Mouse (Mus musculus): ENCODE results near the gene Tbc1d19. TPM values are rescaled to one million over a fixed set of nuclear protein-coding genes. Genes with fewer than 3 reads are reported as not detected.

Tbc1d19 gene
- polyA plus RNA-seq, 1 experiment from 2014 or later: 40.5 TPM

GRCm38 (mm10) chr5:53834489-53834888 is 25.1 kb downstream of the Tbc1d19 start:
- H3K4me3 ChIP-seq (ENCODE audit: low read depth, low read length): no peak overlapping the region
- H3K4me2 ChIP-seq (ENCODE audit: low read depth, severe bottlenecking): no peak overlapping the region
- H3K9me3 ChIP-seq (ENCODE audit: control insufficient read depth, low read length): no peaks in the 10 kb centered on the region
- no peak for DNase-seq (ENCODE audit: low spot score)
- H3K9ac ChIP-seq (ENCODE audit: low read length): no peak overlapping the region
- no peaks in the 10 kb centered on the region for H3K36me3 ChIP-seq (ENCODE audit: control insufficient read depth, insufficient read depth, low read length)
- H3K27me3 ChIP-seq (ENCODE audit: control insufficient read depth, insufficient read depth, low read length): no peaks in the 10 kb centered on the region
- no peak for ATAC-seq (ENCODE audit: insufficient number of reproducible peaks, low FRiP score, low TSS enrichment, low read depth)
- WGBS: 92% methylated on average over 4 of the region's 4 CpGs
- H3K27ac ChIP-seq (replicated peaks; ENCODE audit: low read depth, low read length): no peak overlapping the region
- no peaks in the 10 kb centered on the region for H3K4me1 ChIP-seq (ENCODE audit: control insufficient read depth, insufficient read depth, low read length)

GRCm38 (mm10) chr5:53841256-53841655 is 31.9 kb downstream of the Tbc1d19 start:
- Histone ChIP-seq H3K4me2 (ENCODE audit: low read depth, severe bottlenecking) (no peak overlapping the region), H3K9ac (ENCODE audit: low read length) (no peak overlapping the region), H3K27me3 (ENCODE audit: control insufficient read depth, insufficient read depth, low read length) (no peaks in the 10 kb centered on the region), H3K9me3 (ENCODE audit: control insufficient read depth, low read length) (no peaks in the 10 kb centered on the region), H3K4me3 (ENCODE audit: low read depth, low read length) (no peak overlapping the region), H3K27ac (replicated peaks; ENCODE audit: low read depth, low read length) (no peak overlapping the region), H3K36me3 (ENCODE audit: control insufficient read depth, insufficient read depth, low read length) (no peaks in the 10 kb centered on the region), H3K4me1 (ENCODE audit: control insufficient read depth, insufficient read depth, low read length) (no peaks in the 10 kb centered on the region)
- ATAC-seq (ENCODE audit: insufficient number of reproducible peaks, low FRiP score, low TSS enrichment, low read depth) (no peak), DNase-seq (ENCODE audit: low spot score) (no peak)
- 79% methylated on average over 5 of the region's 5 CpGs for WGBS

- Histone ChIP-seq H3K27ac (replicated peaks; ENCODE audit: low read depth, low read length) (no peak overlapping the region), H3K4me2 (ENCODE audit: low read depth, severe bottlenecking) (no peak overlapping the region), H3K4me1 (ENCODE audit: control insufficient read depth, insufficient read depth, low read length) (no peaks in the 10 kb centered on the region), H3K4me3 (ENCODE audit: low read depth, low read length) (no peak overlapping the region), H3K27me3 (ENCODE audit: control insufficient read depth, insufficient read depth, low read length) (no peaks in the 10 kb centered on the region), H3K9me3 (ENCODE audit: control insufficient read depth, low read length) (no peaks in the 10 kb centered on the region), H3K9ac (ENCODE audit: low read length) (no peak overlapping the region), H3K36me3 (ENCODE audit: control insufficient read depth, insufficient read depth, low read length) (no peaks in the 10 kb centered on the region)
- DNase-seq (ENCODE audit: low spot score): no peak
- WGBS: 35% methylated on average over 2 of the region's 2 CpGs
- no peak for ATAC-seq (ENCODE audit: insufficient number of reproducible peaks, low FRiP score, low TSS enrichment, low read depth)
Measured at GRCm38 (mm10) chr5:53848294-53848942, 39.0 kb downstream of the Tbc1d19 start.

GRCm38 (mm10) chr5:53852574-53852973 is 43.2 kb downstream of the Tbc1d19 start:
- H3K4me1 ChIP-seq (ENCODE audit: control insufficient read depth, insufficient read depth, low read length): no peaks in the 10 kb centered on the region
- no peak overlapping the region for H3K27ac ChIP-seq (replicated peaks; ENCODE audit: low read depth, low read length)
- H3K9ac ChIP-seq (ENCODE audit: low read length): no peak overlapping the region
- no peak overlapping the region for H3K4me3 ChIP-seq (ENCODE audit: low read depth, low read length)
- no peaks in the 10 kb centered on the region for H3K36me3 ChIP-seq (ENCODE audit: control insufficient read depth, insufficient read depth, low read length)
- H3K4me2 ChIP-seq (ENCODE audit: low read depth, severe bottlenecking): no peak overlapping the region
- ATAC-seq (ENCODE audit: insufficient number of reproducible peaks, low FRiP score, low TSS enrichment, low read depth): no peak
- WGBS: 84% methylated on average over 5 of the region's 5 CpGs
- DNase-seq (ENCODE audit: low spot score): no peak
- H3K27me3 ChIP-seq (ENCODE audit: control insufficient read depth, insufficient read depth, low read length): no peaks in the 10 kb centered on the region
- H3K9me3 ChIP-seq (ENCODE audit: control insufficient read depth, low read length): no peaks in the 10 kb centered on the region

- DNase-seq (ENCODE audit: low spot score) (no peak), ATAC-seq (ENCODE audit: insufficient number of reproducible peaks, low FRiP score, low TSS enrichment, low read depth) (no peak)
- H3K27ac ChIP-seq (replicated peaks; ENCODE audit: low read depth, low read length): no peak overlapping the region
- no peaks in the 10 kb centered on the region for H3K4me1 ChIP-seq (ENCODE audit: control insufficient read depth, insufficient read depth, low read length)
- no peaks in the 10 kb centered on the region for H3K9me3 ChIP-seq (ENCODE audit: control insufficient read depth, low read length)
- H3K36me3 ChIP-seq (ENCODE audit: control insufficient read depth, insufficient read depth, low read length): no peaks in the 10 kb centered on the region
- H3K4me2 ChIP-seq (ENCODE audit: low read depth, severe bottlenecking): no peak overlapping the region
- no peak overlapping the region for H3K4me3 ChIP-seq (ENCODE audit: low read depth, low read length)
- H3K9ac ChIP-seq (ENCODE audit: low read length): no peak overlapping the region
- 84% methylated on average over 6 of the region's 6 CpGs for WGBS
- no peaks in the 10 kb centered on the region for H3K27me3 ChIP-seq (ENCODE audit: control insufficient read depth, insufficient read depth, low read length)
Measured at GRCm38 (mm10) chr5:53854561-53854960, 45.2 kb downstream of the Tbc1d19 start.

- Histone ChIP-seq H3K4me2 (ENCODE audit: low read depth, severe bottlenecking) (no peak overlapping the region), H3K9me3 (ENCODE audit: control insufficient read depth, low read length) (no peaks in the 10 kb centered on the region), H3K9ac (ENCODE audit: low read length) (no peak overlapping the region), H3K4me1 (ENCODE audit: control insufficient read depth, insufficient read depth, low read length) (no peaks in the 10 kb centered on the region), H3K27ac (replicated peaks; ENCODE audit: low read depth, low read length) (no peak overlapping the region), H3K36me3 (ENCODE audit: control insufficient read depth, insufficient read depth, low read length) (no peaks in the 10 kb centered on the region), H3K27me3 (ENCODE audit: control insufficient read depth, insufficient read depth, low read length) (no peaks in the 10 kb centered on the region), H3K4me3 (ENCODE audit: low read depth, low read length) (no peak overlapping the region)
- ATAC-seq (ENCODE audit: insufficient number of reproducible peaks, low FRiP score, low TSS enrichment, low read depth): no peak
- no peak for DNase-seq (ENCODE audit: low spot score)
- WGBS: 91% methylated on average over 6 of the region's 6 CpGs
Measured at GRCm38 (mm10) chr5:53856011-53856410, 46.6 kb downstream of the Tbc1d19 start.

GRCm38 (mm10) chr5:53865146-53865545 is 55.7 kb downstream of the Tbc1d19 start:
- WGBS: 87% methylated on average over 5 of the region's 5 CpGs
- ATAC-seq (ENCODE audit: insufficient number of reproducible peaks, low FRiP score, low TSS enrichment, low read depth): no peak
- no peak overlapping the region for H3K4me3 ChIP-seq (ENCODE audit: low read depth, low read length)

GRCm38 (mm10) chr5:53865991-53866390 is 56.6 kb downstream of the Tbc1d19 start:
- 85% methylated on average over 6 of the region's 6 CpGs for WGBS
- no peaks in the 10 kb centered on the region for H3K27me3 ChIP-seq (ENCODE audit: control insufficient read depth, insufficient read depth, low read length)
- no peaks in the 10 kb centered on the region for H3K9me3 ChIP-seq (ENCODE audit: control insufficient read depth, low read length)
- H3K9ac ChIP-seq (ENCODE audit: low read length): no peak overlapping the region
- no peak overlapping the region for H3K4me3 ChIP-seq (ENCODE audit: low read depth, low read length)
- H3K36me3 ChIP-seq (ENCODE audit: control insufficient read depth, insufficient read depth, low read length): no peaks in the 10 kb centered on the region
- ATAC-seq (ENCODE audit: insufficient number of reproducible peaks, low FRiP score, low TSS enrichment, low read depth): no peak
- no peak overlapping the region for H3K27ac ChIP-seq (replicated peaks; ENCODE audit: low read depth, low read length)
- DNase-seq (ENCODE audit: low spot score): no peak
- no peak overlapping the region for H3K4me2 ChIP-seq (ENCODE audit: low read depth, severe bottlenecking)
- H3K4me1 ChIP-seq (ENCODE audit: control insufficient read depth, insufficient read depth, low read length): no peaks in the 10 kb centered on the region

More at GRCm38 (mm10) chr5:53865146-53865545, 55.7 kb downstream of the Tbc1d19 start:
- Histone ChIP-seq H3K27ac (replicated peaks; ENCODE audit: low read depth, low read length) (no peak overlapping the region), H3K9me3 (ENCODE audit: control insufficient read depth, low read length) (no peaks in the 10 kb centered on the region), H3K27me3 (ENCODE audit: control insufficient read depth, insufficient read depth, low read length) (no peaks in the 10 kb centered on the region), H3K4me1 (ENCODE audit: control insufficient read depth, insufficient read depth, low read length) (no peaks in the 10 kb centered on the region), H3K36me3 (ENCODE audit: control insufficient read depth, insufficient read depth, low read length) (no peaks in the 10 kb centered on the region), H3K4me2 (ENCODE audit: low read depth, severe bottlenecking) (no peak overlapping the region), H3K9ac (ENCODE audit: low read length) (no peak overlapping the region)
- no peak for DNase-seq (ENCODE audit: low spot score)

Measured in limb, embryonic 11.5 days (tissue).